Mouse (Mus musculus) MEL (cell line): ENCODE measurements around the gene Acox3.

Experiments
- CTCF ChIP-seq, 3 experiments: IDR thresholded peaks in 2 of 3; conservative IDR thresholded peaks in 1 of 3; 2 replicates each; pipeline ENCODE4 v1.5.1; 2011 to 2012; ENCODE audit warnings: low read length in 3 of 3, low read depth in 2 of 3, mild to moderate bottlenecking in 2 of 3, improper control_type of control experiment in 1 of 3, inconsistent platforms in 1 of 3, mixed read lengths in 1 of 3, moderate library complexity in 1 of 3; ENCODE audit not compliant: control insufficient read depth in 1 of 3, insufficient read depth in 1 of 3, poor library complexity in 1 of 3, severe bottlenecking in 1 of 3
- GABPA ChIP-seq: IDR thresholded peaks from 2 replicates; pipeline ENCODE4 v1.6.1; 2012; ENCODE audit warnings: low read depth, mild to moderate bottlenecking, inconsistent platforms, low read length, improper control_type of control experiment, moderate library complexity
- KAT2A ChIP-seq: conservative IDR thresholded peaks from 2 replicates; pipeline ENCODE4 v1.6.1; 2012; ENCODE audit warnings: low read depth, low read length, improper control_type of control experiment, inconsistent platforms
- POLR2A ChIP-seq, 2 experiments: IDR thresholded peaks; 2 replicates each; pipeline ENCODE4 v1.6.1; 2011 to 2012; ENCODE audit warnings: low read length in 2 of 2, mild to moderate bottlenecking in 2 of 2, control low read depth in 1 of 2, improper control_type of control experiment in 1 of 2, low read depth in 1 of 2, moderate library complexity in 1 of 2; ENCODE audit not compliant: control insufficient read depth in 1 of 2, insufficient read depth in 1 of 2, poor library complexity in 1 of 2
- RCOR1 ChIP-seq: IDR thresholded peaks from 2 replicates; pipeline ENCODE4 v1.6.1; 2012; ENCODE audit warnings: low read depth, mild to moderate bottlenecking, inconsistent platforms, low read length, improper control_type of control experiment

DNA sequence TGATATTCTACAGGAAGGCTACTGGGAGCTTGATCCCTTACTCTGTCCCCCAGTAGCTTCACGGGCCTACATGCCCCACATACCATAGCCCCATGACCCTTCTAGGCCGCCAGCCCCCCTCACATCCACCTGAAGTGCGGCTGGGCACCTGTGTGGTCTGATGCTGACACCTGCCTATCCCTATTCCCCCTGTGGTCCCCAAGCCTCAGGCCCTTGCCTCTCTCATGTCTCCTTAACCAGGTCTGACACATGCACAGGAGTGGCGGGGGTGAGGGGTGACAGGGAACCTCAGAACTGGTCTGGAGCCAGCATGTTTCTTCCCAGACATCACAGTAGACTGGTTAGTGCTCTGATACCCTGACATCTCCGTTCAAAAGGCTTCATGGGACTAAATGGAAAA lies 25.7 kb downstream of the Acox3 start:
- TF ChIP-seq CTCF (IDR thresholded peaks at IDR 0.05 in 2 of 3, conservative IDR thresholded peaks at IDR 0.05 in 1 of 3; ENCODE audit: control insufficient read depth in 1 of 3, insufficient read depth in 1 of 3, low read depth in 2 of 3, low read length in 3 of 3, poor library complexity in 1 of 3, severe bottlenecking in 1 of 3) (no peak), GABPA (no peak), POLR2A (IDR thresholded peaks at IDR 0.05; ENCODE audit: control insufficient read depth in 1 of 2, insufficient read depth in 1 of 2, low read depth in 1 of 2, low read length in 2 of 2, poor library complexity in 1 of 2) (no peak), RCOR1 (no peak), KAT2A (no peak)
